10 mouse cellular contexts compared by ENCODE assay signal in the genomic region with DNA sequence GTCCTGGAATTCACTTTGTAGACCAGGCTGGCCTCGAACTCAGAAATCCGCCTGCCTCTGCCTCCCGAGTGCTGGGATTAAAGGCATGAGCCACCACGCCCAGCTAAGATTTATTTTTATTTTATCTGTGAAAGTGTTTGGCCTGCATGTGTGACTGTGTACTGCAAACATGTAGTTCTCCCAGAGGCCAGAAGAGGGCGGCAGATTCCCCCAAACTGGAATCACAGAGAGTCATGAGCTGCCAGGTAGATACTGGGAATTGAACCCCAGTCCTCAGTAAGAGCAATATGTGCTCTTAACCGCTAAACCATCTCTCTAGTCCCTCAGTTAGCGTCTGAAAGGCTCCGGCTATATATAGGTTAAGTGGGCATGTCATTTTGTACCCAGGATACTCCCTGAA. TPM values are rescaled to one million over a fixed set of nuclear protein-coding genes. Genes with fewer than 3 reads are reported as not detected.
DNase-seq lines count a peak whose midpoint lies in the region; ATAC-seq and TF ChIP-seq lines count a peak whose summit lies in the region.
"Had no signal": no experiment of that assay in that cellular context is flagged by ENCODE, and none has a peak within 500 bp of the region (broad histone marks: within the 10 kb centered on the region; RNA-seq: fewer than 3 reads in every experiment).

No protein-coding gene starts in this region.

- ATAC-seq in intestine, postnatal 0 days, result no peak
- ATAC-seq in intestine, embryonic 15.5 days, result no peak
- ATAC-seq in G1E (ENCODE audit: extremely low read depth, insufficient number of reproducible peaks, low FRiP score, poor library complexity, severe bottlenecking), result no peak
- ATAC-seq in stomach, postnatal 0 days (ENCODE audit: low FRiP score, low TSS enrichment), result no peak

- WGBS in intestine, postnatal 0 days, result 49% methylated on average over 8 of the region's 8 CpGs
- WGBS in intestine, embryonic 15.5 days, result 46% methylated on average over 8 of the region's 8 CpGs
- 51% methylated on average over 8 of the region's 8 CpGs for WGBS in stomach, postnatal 0 days

- no peaks in the 10 kb centered on the region for H3K4me1 ChIP-seq in intestine, postnatal 0 days (replicated peaks; ENCODE audit: control insufficient read depth, insufficient read depth, low read length)
- 0 out of 2 replicates have a peak, but pooled peaks cover 4% of the 10 kb centered on the region for H3K4me1 ChIP-seq in intestine, embryonic 15.5 days (replicated peaks)
- H3K4me1 ChIP-seq in G1E (ENCODE audit: insufficient read depth, low read depth, low read length), result peaks cover 14% of the 10 kb centered on the region
- no peaks in the 10 kb centered on the region for H3K4me1 ChIP-seq in stomach, postnatal 0 days (replicated peaks; ENCODE audit: control insufficient read depth, insufficient read depth)

- no peak overlapping the region for H3K4me3 ChIP-seq in intestine, postnatal 0 days (ENCODE audit: low read depth, low read length)
- no peak overlapping the region for H3K4me3 ChIP-seq in intestine, embryonic 15.5 days (replicated peaks)
- no peak overlapping the region for H3K4me3 ChIP-seq in G1E (ENCODE audit: low read depth, low read length)
- H3K4me3 ChIP-seq in stomach, postnatal 0 days (ENCODE audit: low read depth, low read length), result no peak overlapping the region
- H3K4me3 ChIP-seq: liver, embryonic 15.5 days had no signal

- H3K36me3 ChIP-seq in intestine, postnatal 0 days (ENCODE audit: control insufficient read depth, insufficient read depth), result no peaks in the 10 kb centered on the region; the same call in 1 of the 2 replicates
- no peaks in the 10 kb centered on the region for H3K36me3 ChIP-seq in intestine, embryonic 15.5 days
- no peaks in the 10 kb centered on the region for H3K36me3 ChIP-seq in G1E (replicated peaks)
- no peaks in the 10 kb centered on the region for H3K36me3 ChIP-seq in stomach, postnatal 0 days (ENCODE audit: control insufficient read depth, insufficient read depth, low read length)
- H3K36me3 ChIP-seq: liver, embryonic 15.5 days had no signal

- peak; percentile 61 for DNase-seq in CD4-positive helper T cell, adult 2 months (ENCODE audit: low read depth, low spot score)
- DNase-seq in G1E (ENCODE audit: low spot score), result no peak
- DNase-seq in kidney, postnatal 10 days, result peak; percentile 51
- peak; percentile 51 for DNase-seq in stomach, postnatal 0 days (ENCODE audit: low spot score)
- no peak for DNase-seq in ovary, postnatal 10 days (ENCODE audit: low spot score)
- DNase-seq in ovary, postnatal 36 days (ENCODE audit: low spot score), result no peak

- H3K27ac ChIP-seq in intestine, postnatal 0 days (ENCODE audit: low read depth, low read length), result no peak overlapping the region
- no peak overlapping the region for H3K27ac ChIP-seq in intestine, embryonic 15.5 days
- H3K27ac ChIP-seq in stomach, postnatal 0 days (replicated peaks), result no peak overlapping the region
- H3K27ac ChIP-seq: liver, embryonic 15.5 days had no signal

- no peaks in the 10 kb centered on the region for H3K27me3 ChIP-seq in intestine, postnatal 0 days (replicated peaks; ENCODE audit: control insufficient read depth, insufficient read depth, low read length)
- H3K27me3 ChIP-seq in intestine, embryonic 15.5 days (replicated peaks), result peaks cover 7% of the 10 kb centered on the region
- H3K27me3 ChIP-seq in G1E (ENCODE audit: insufficient read depth, low read length), result peaks cover 22% of the 10 kb centered on the region
- H3K27me3 ChIP-seq in stomach, postnatal 0 days (ENCODE audit: control insufficient read depth, insufficient read depth, low read length), result no peaks in the 10 kb centered on the region

- TF ChIP-seq EP300 in stomach, postnatal 0 days (optimal IDR thresholded peaks at IDR 0.05), result no peak

- H3K9ac ChIP-seq in intestine, postnatal 0 days (ENCODE audit: low read depth, low read length), result no peak overlapping the region
- H3K9ac ChIP-seq in intestine, embryonic 15.5 days, result no peak overlapping the region
- H3K9ac ChIP-seq in stomach, postnatal 0 days (ENCODE audit: low read length), result no peak overlapping the region
- H3K9ac ChIP-seq: liver, embryonic 15.5 days had no signal

- H3K9me3 ChIP-seq in intestine, postnatal 0 days (ENCODE audit: control insufficient read depth), result no peaks in the 10 kb centered on the region
- no peaks in the 10 kb centered on the region for H3K9me3 ChIP-seq in intestine, embryonic 15.5 days
- no peaks in the 10 kb centered on the region for H3K9me3 ChIP-seq in G1E (replicated peaks)
- no peaks in the 10 kb centered on the region for H3K9me3 ChIP-seq in stomach, postnatal 0 days (ENCODE audit: control insufficient read depth, low read length)
- H3K9me3 ChIP-seq: liver, embryonic 15.5 days had no signal

- no peak overlapping the region for H3K4me2 ChIP-seq in intestine, postnatal 0 days (replicated peaks; ENCODE audit: low read depth)
- H3K4me2 ChIP-seq in intestine, embryonic 15.5 days (replicated peaks), result no peak overlapping the region
- H3K4me2 ChIP-seq in stomach, postnatal 0 days (replicated peaks; ENCODE audit: low read depth), result no peak overlapping the region
- H3K4me2 ChIP-seq: liver, embryonic 15.5 days had no signal

- peak; percentile 73 for TF ChIP-seq CTCF in intestine, postnatal 0 days (IDR thresholded peaks at IDR 0.05; ENCODE audit: low read depth)
- peak; percentile 77 for TF ChIP-seq CTCF in G1E (IDR thresholded peaks at IDR 0.05; ENCODE audit: low read depth, low read length)
- TF ChIP-seq CTCF in stomach, postnatal 0 days (IDR thresholded peaks at IDR 0.05; ENCODE audit: low read depth), result peak; percentile 70

RNA-seq across cellular contexts. Expression of gene Vsig10l, which starts 7.4 kb away (rescaled TPM):
- 4.5 and 5.3 TPM in 2 replicates for polyA plus RNA-seq in intestine, postnatal 0 days (2015; fragmentation: Nextera tagmentation; extraction: Ambion mirVana)
- 2.4 and 4.1 TPM in 2 replicates for polyA plus RNA-seq in intestine, embryonic 15.5 days (2015; fragmentation: Nextera tagmentation; extraction: Ambion mirVana)
- total RNA-seq in G1E (2014; fragmentation: Nextera tagmentation) (not detected in 2 replicates), G1E (2017) (0.33 and 0.35 TPM in 2 replicates)
- polyA plus RNA-seq in G1E (2012), result 0.32 and 0.44 TPM in 2 replicates
- 36.1 and 40.5 TPM in 2 replicates for polyA plus RNA-seq in stomach, postnatal 0 days (2015; fragmentation: Nextera tagmentation; extraction: Ambion mirVana)

RNA-seq across cellular contexts. Expression of gene Iglon5, which starts 19.5 kb away (rescaled TPM):
- polyA plus RNA-seq in intestine, postnatal 0 days (2015; fragmentation: Nextera tagmentation; extraction: Ambion mirVana), result 0.20 TPM in 2 replicates
- 0.38 and 0.56 TPM in 2 replicates for polyA plus RNA-seq in intestine, embryonic 15.5 days (2015; fragmentation: Nextera tagmentation; extraction: Ambion mirVana)
- total RNA-seq in G1E (2014; fragmentation: Nextera tagmentation) (not detected in 2 replicates), G1E (2017) (0.05 and 0.06 TPM in 2 replicates)
- not detected in 2 replicates for polyA plus RNA-seq in G1E (2012)
- 0.34 and 0.35 TPM in 2 replicates for polyA plus RNA-seq in stomach, postnatal 0 days (2015; fragmentation: Nextera tagmentation; extraction: Ambion mirVana)
- polyA plus RNA-seq: liver, embryonic 15.5 days had no signal

RNA-seq across cellular contexts. Expression of gene Gm45233, which starts 26.4 kb away (rescaled TPM):
- 0.23 and 0.24 TPM in 2 replicates for polyA plus RNA-seq in intestine, postnatal 0 days (2015; fragmentation: Nextera tagmentation; extraction: Ambion mirVana)
- 0.40 and 0.52 TPM in 2 replicates for polyA plus RNA-seq in intestine, embryonic 15.5 days (2015; fragmentation: Nextera tagmentation; extraction: Ambion mirVana)
- total RNA-seq in G1E (2014; fragmentation: Nextera tagmentation), result 3.5 TPM in 1 of 2 replicates, not detected in the other
- total RNA-seq in G1E (2017), result 0.93 TPM in 1 of 2 replicates, not detected in the other
- not detected in 2 replicates for polyA plus RNA-seq in G1E (2012)
- 0.34 and 0.46 TPM in 2 replicates for polyA plus RNA-seq in stomach, postnatal 0 days (2015; fragmentation: Nextera tagmentation; extraction: Ambion mirVana)
- polyA plus RNA-seq: liver, embryonic 15.5 days had no signal

RNA-seq across cellular contexts. Expression of gene Etfb, which starts 26.5 kb away (rescaled TPM):
- polyA plus RNA-seq in intestine, postnatal 0 days (2015; fragmentation: Nextera tagmentation; extraction: Ambion mirVana), result 813 and 825 TPM in 2 replicates
- polyA plus RNA-seq in intestine, embryonic 15.5 days (2015; fragmentation: Nextera tagmentation; extraction: Ambion mirVana), result 429 and 478 TPM in 2 replicates
- total RNA-seq in G1E (2014; fragmentation: Nextera tagmentation) (75.0 and 92.3 TPM in 2 replicates), G1E (2017) (207 and 218 TPM in 2 replicates)
- 60.1 and 77.3 TPM in 2 replicates for polyA plus RNA-seq in G1E (2012)
- polyA plus RNA-seq in stomach, postnatal 0 days (2015; fragmentation: Nextera tagmentation; extraction: Ambion mirVana), result 513 and 521 TPM in 2 replicates

RNA-seq across cellular contexts. Expression of gene Cldnd2, which starts 29.8 kb away (rescaled TPM):
- not detected in 2 replicates for polyA plus RNA-seq in intestine, postnatal 0 days (2015; fragmentation: Nextera tagmentation; extraction: Ambion mirVana)
- 0.23 TPM in 1 of 2 replicates, not detected in the other for polyA plus RNA-seq in intestine, embryonic 15.5 days (2015; fragmentation: Nextera tagmentation; extraction: Ambion mirVana)
- total RNA-seq in G1E (2014; fragmentation: Nextera tagmentation), result not detected in 2 replicates
- total RNA-seq in G1E (2017), result not detected in 2 replicates
- not detected in 2 replicates for polyA plus RNA-seq in G1E (2012)
- polyA plus RNA-seq in stomach, postnatal 0 days (2015; fragmentation: Nextera tagmentation; extraction: Ambion mirVana), result not detected in 2 replicates
- polyA plus RNA-seq: liver, embryonic 15.5 days; stomach, embryonic 14.5 days had no signal

Comparison
In these comparisons a context has a peak if more than half of its experiments do, and no peak if none do; other contexts are left out.
1. DNase-seq: peak in CD4-positive helper T cell, adult 2 months (single experiment), kidney, postnatal 10 days (single experiment) and stomach, postnatal 0 days (single experiment); none in G1E (single experiment), ovary, postnatal 10 days (single experiment) and ovary, postnatal 36 days (single experiment).
2. Peak in every context shown above with its lines, with median percentiles within 50 percentile points of each other: CTCF ChIP-seq.